In the genomic region with DNA sequence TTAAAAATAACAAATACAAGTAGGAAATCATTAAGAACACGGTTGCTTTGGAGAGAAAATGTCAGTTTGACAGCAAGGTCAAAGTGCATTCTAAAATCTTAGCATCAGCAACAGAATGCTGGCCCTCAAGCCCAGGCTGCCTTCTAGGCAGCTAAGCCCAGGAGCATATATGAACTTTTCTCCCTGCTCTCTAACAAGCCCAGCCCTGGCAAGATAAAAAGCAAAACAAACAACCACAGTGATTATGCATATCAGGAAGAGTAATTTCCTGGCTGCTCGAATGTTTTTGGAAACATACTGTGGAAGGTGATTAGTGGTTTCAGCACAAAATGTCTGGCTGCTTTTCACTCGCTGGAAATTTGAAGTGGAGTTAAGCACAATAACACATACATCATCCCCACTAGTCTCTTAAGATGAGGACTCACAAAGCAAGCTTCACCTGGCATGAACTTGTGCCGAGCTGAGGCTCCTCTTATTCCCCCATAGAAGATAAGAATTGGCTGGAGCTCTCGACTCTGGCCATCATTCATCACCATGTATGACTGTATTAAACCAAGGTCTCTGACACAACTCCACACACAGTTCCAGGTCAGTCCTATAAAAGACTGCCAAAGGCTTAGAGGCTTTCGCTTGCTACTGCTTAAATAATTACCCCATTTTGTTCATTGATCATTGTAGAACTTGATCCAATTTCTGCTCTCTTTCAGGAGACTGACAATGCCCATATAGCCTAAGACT, we compare ENCODE assay signal across 14 mouse cellular contexts.
A peak's percentile ranks its signal among the peaks of the same experiment; 100 is the strongest.
DNase-seq lines count a peak whose midpoint lies in the region; ATAC-seq lines count a peak whose summit lies in the region.
"Had no signal": no experiment of that assay in that cellular context is flagged by ENCODE, and none has a peak within 500 bp of the region (broad histone marks: within the 10 kb centered on the region; RNA-seq: fewer than 3 reads in every experiment).

No protein-coding gene starts in this region.

- H3K4me3 ChIP-seq in heart, embryonic 11.5 days (ENCODE audit: low read depth, low read length): no peak overlapping the region
- H3K4me3 ChIP-seq in heart, embryonic 16.5 days (ENCODE audit: low read length): no peak overlapping the region
- H3K4me3 ChIP-seq: liver, embryonic 15.5 days; midbrain, embryonic 12.5 days had no signal

- H3K9me3 ChIP-seq in heart, embryonic 11.5 days (replicated peaks; ENCODE audit: control insufficient read depth, low read length): no peaks in the 10 kb centered on the region
- no peaks in the 10 kb centered on the region for H3K9me3 ChIP-seq in heart, embryonic 16.5 days (replicated peaks; ENCODE audit: control insufficient read depth, low read length)
- H3K9me3 ChIP-seq: liver, embryonic 15.5 days; midbrain, embryonic 12.5 days had no signal

- 22% methylated on average over 6 of the region's 6 CpGs for WGBS in heart, embryonic 11.5 days (ENCODE audit: insufficient replicate concordance)
- 22% methylated on average over 6 of the region's 6 CpGs for WGBS in heart, embryonic 16.5 days

- peak; percentile 49; the same call in 1 of the 2 replicates for ATAC-seq in heart, embryonic 11.5 days (replicated peaks; ENCODE audit: insufficient number of reproducible peaks, low FRiP score, low TSS enrichment)
- ATAC-seq in heart, embryonic 16.5 days (replicated peaks; ENCODE audit: extremely low read depth, insufficient read depth, low FRiP score): peak; percentile 69
- ATAC-seq: Patski had no signal

- intact Hi-C loops in heart, postnatal 25 days (cut with DNase I): no loop called here

- no peaks in the 10 kb centered on the region for H3K36me3 ChIP-seq in heart, embryonic 11.5 days (ENCODE audit: control insufficient read depth, insufficient read depth, low read length)
- H3K36me3 ChIP-seq in heart, embryonic 16.5 days (ENCODE audit: control insufficient read depth, insufficient read depth): no peaks in the 10 kb centered on the region
- H3K36me3 ChIP-seq: liver, embryonic 15.5 days; midbrain, embryonic 12.5 days had no signal

- DNase-seq in heart, postnatal 25 days (ENCODE audit: low spot score): no peak
- DNase-seq in ovary, postnatal 14 days (ENCODE audit: low spot score): peak; percentile 1
- DNase-seq in ovary, postnatal 10 days (ENCODE audit: low spot score): no peak
- no peak for DNase-seq in cerebellum, postnatal 14 days
- DNase-seq in Muller cell, postnatal 12 days (ENCODE audit: inconsistent ontology term): no peak
- DNase-seq in cerebellum, adult 11-12 months: no peak
- DNase-seq: cerebellum, postnatal 36 days; kidney, adult 9 months; layer of hippocampus, adult 9-11 months had no signal

- no peak overlapping the region for H3K27ac ChIP-seq in heart, embryonic 11.5 days (ENCODE audit: low read depth, low read length)
- no peak overlapping the region for H3K27ac ChIP-seq in heart, embryonic 16.5 days (ENCODE audit: low read length)
- H3K27ac ChIP-seq: liver, embryonic 15.5 days; midbrain, embryonic 12.5 days had no signal

- H3K4me2 ChIP-seq in heart, embryonic 11.5 days: no peak overlapping the region
- no peak overlapping the region for H3K4me2 ChIP-seq in heart, embryonic 16.5 days (ENCODE audit: low read depth, low read length)
- H3K4me2 ChIP-seq: liver, embryonic 15.5 days; midbrain, embryonic 12.5 days had no signal

- H3K27me3 ChIP-seq in heart, embryonic 11.5 days (ENCODE audit: control insufficient read depth, insufficient read depth, low read length): no peaks in the 10 kb centered on the region
- no peaks in the 10 kb centered on the region for H3K27me3 ChIP-seq in heart, embryonic 16.5 days (ENCODE audit: control insufficient read depth, insufficient read depth, low read length)
- H3K27me3 ChIP-seq: liver, embryonic 15.5 days; midbrain, embryonic 12.5 days; Patski had no signal

- no peak overlapping the region for H3K9ac ChIP-seq in heart, embryonic 11.5 days (ENCODE audit: low read depth, low read length)
- no peak overlapping the region for H3K9ac ChIP-seq in heart, embryonic 16.5 days (ENCODE audit: low read length)
- H3K9ac ChIP-seq: liver, embryonic 15.5 days; midbrain, embryonic 12.5 days had no signal

- no peaks in the 10 kb centered on the region for H3K4me1 ChIP-seq in heart, embryonic 11.5 days (ENCODE audit: control insufficient read depth, insufficient read depth, low read length)
- H3K4me1 ChIP-seq in heart, embryonic 16.5 days (ENCODE audit: control insufficient read depth, insufficient read depth, low read length): peaks cover 6% of the 10 kb centered on the region
- H3K4me1 ChIP-seq: liver, embryonic 15.5 days had no signal
